Mouse (Mus musculus) embryonic facial prominence, embryonic 14.5 days (tissue): ENCODE measurements around the gene Pgbd1. TPM values are rescaled to one million over a fixed set of nuclear protein-coding genes. Genes with fewer than 3 reads are reported as not detected.

Experiments used
- ATAC-seq: fragments of 200-750 bp; cut with Nextera tagmentation; 2 replicates; pipeline ENCODE4 v1.8.0; 2017; ENCODE audit warnings: low read depth, moderate number of reproducible peaks, moderate TSS enrichment
- DNase-seq: peaks from one replicate; pipeline ENCODE4 v3.0.0-alpha.2; 2015; ENCODE audit warnings: low spot score
- H3K27ac ChIP-seq: fragments of 300-500 bp; sonication (generic); replicated peaks from 2 replicates; pipeline ENCODE4 v1.5.1; 2014; ENCODE audit warnings: low read depth, mild to moderate bottlenecking, low read length, moderate library complexity
- H3K27me3 ChIP-seq: fragments of 300-500 bp; sonication (generic); replicated peaks from 2 replicates; pipeline ENCODE4 v1.6.1; 2014; ENCODE audit warnings: low read length; ENCODE audit not compliant: control insufficient read depth, insufficient read depth
- H3K36me3 ChIP-seq: fragments of 300-500 bp; sonication (generic); 2 replicates; pipeline ENCODE4 v1.6.1; 2014; ENCODE audit warnings: low read length, mixed read lengths; ENCODE audit not compliant: control insufficient read depth, insufficient read depth
- H3K4me1 ChIP-seq: fragments of 300-500 bp; sonication (generic); 2 replicates; pipeline ENCODE4 v1.6.1; 2014; ENCODE audit warnings: antibody characterized with exemption, low read length; ENCODE audit not compliant: control insufficient read depth, insufficient read depth
- H3K4me2 ChIP-seq: fragments of 300-500 bp; sonication (generic); 2 replicates; pipeline ENCODE4 v1.6.1; 2014; ENCODE audit warnings: low read depth, mild to moderate bottlenecking, low read length, moderate library complexity, mixed read lengths
- H3K4me3 ChIP-seq: fragments of 300-500 bp; sonication (generic); 2 replicates; pipeline ENCODE4 v1.5.1; 2014; ENCODE audit warnings: low read depth, mild to moderate bottlenecking, low read length
- H3K9ac ChIP-seq: fragments of 300-500 bp; sonication (generic); 2 replicates; pipeline ENCODE4 v1.6.1; 2014; ENCODE audit warnings: low read depth, mild to moderate bottlenecking, low read length, moderate library complexity, mixed read lengths
- H3K9me3 ChIP-seq: fragments of 300-500 bp; sonication (generic); 2 replicates; pipeline ENCODE4 v1.6.1; 2016; ENCODE audit warnings: low read length; ENCODE audit not compliant: control insufficient read depth
- WGBS: fragments of 180-500 bp; shearing (Covaris S2); extraction: QIAGEN DNeasy Blood & Tissue Kit; methylation state at CpG from one replicate; pipeline ENCODE4 v1.1.7; 2014; 5-methylcytosine and 5-hydroxymethylcytosine counted together
- polyA plus RNA-seq: library from polyadenylated mRNA; unstranded; fragments of >200 nt; fragmentation: Nextera tagmentation; extraction: Ambion mirVana; gene quantifications from 2 replicates; pipeline ENCODE4 v1.2.1, GENCODE M21; 2014

The Pgbd1 gene
- polyA plus RNA-seq, 1 experiment from 2014 or later = 2.5 TPM

- H3K4me1 ChIP-seq = peaks cover 6% of the 10 kb centered on the region
- H3K36me3 ChIP-seq = no peaks in the 10 kb centered on the region
- no peaks in the 10 kb centered on the region for H3K9me3 ChIP-seq
- peak overlapping the region; percentile 81 for H3K9ac ChIP-seq
- no peak for DNase-seq
- H3K4me2 ChIP-seq = peak overlapping the region; percentile 76
- H3K4me3 ChIP-seq = peak overlapping the region; percentile 50
- peak overlapping the region; percentile 87 for H3K27ac ChIP-seq
- no peak for ATAC-seq
- WGBS = 51% methylated on average over 11 of the region's 11 CpGs
- H3K27me3 ChIP-seq = no peaks in the 10 kb centered on the region
Measured at GRCm38 (mm10) chr13:21408805-21409459, 31.9 kb downstream of the Pgbd1 start.

- H3K27me3 ChIP-seq = no peaks in the 10 kb centered on the region
- 4% methylated on average over 27 of the region's 27 CpGs for WGBS
- no peaks in the 10 kb centered on the region for H3K36me3 ChIP-seq
- peak overlapping the region; percentile 87 for H3K27ac ChIP-seq
- DNase-seq = peak; percentile 96
- H3K9me3 ChIP-seq = no peaks in the 10 kb centered on the region
- peak overlapping the region; percentile 76 for H3K4me2 ChIP-seq
- peak overlapping the region; percentile 81 for H3K9ac ChIP-seq
- ATAC-seq = peak; percentile 97
- H3K4me3 ChIP-seq = peak overlapping the region; percentile 50
- H3K4me1 ChIP-seq = peaks cover 6% of the 10 kb centered on the region
Measured at GRCm38 (mm10) chr13:21407969-21408804, 32.7 kb downstream of the Pgbd1 start.

GRCm38 (mm10) chr13:21407341-21407740, 33.5 kb downstream of the Pgbd1 start:
- H3K9me3 ChIP-seq = no peaks in the 10 kb centered on the region
- 76% methylated on average over 11 of the region's 11 CpGs for WGBS
- no peak for DNase-seq
- peak overlapping the region; percentile 50; the same call in 1 of the 2 replicates for H3K4me3 ChIP-seq
- no peaks in the 10 kb centered on the region for H3K27me3 ChIP-seq
- peak overlapping the region; percentile 81; the same call in 1 of the 2 replicates for H3K9ac ChIP-seq
- no peak overlapping the region for H3K27ac ChIP-seq
- peaks cover 6% of the 10 kb centered on the region for H3K4me1 ChIP-seq
- ATAC-seq = no peak
- H3K4me2 ChIP-seq = peak overlapping the region; percentile 76
- no peaks in the 10 kb centered on the region for H3K36me3 ChIP-seq

DNA sequence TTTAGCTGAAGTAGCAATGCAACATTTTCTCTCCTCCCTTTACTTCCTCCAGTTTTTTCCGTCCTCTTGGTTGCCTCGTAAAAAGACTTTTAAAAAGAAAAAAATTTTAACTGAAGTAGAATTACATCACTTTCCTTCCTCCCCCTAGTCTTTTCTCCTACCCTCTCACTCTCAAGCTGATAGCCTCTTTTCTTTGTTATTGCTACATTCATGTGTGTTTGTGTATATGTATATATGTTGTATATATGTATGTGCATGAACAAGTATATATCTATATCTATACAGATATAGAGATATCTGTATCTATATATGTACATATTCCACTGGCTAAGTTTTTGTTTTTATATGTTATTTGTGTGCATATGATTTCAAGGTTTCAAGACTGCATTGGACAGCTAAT, 38.0 kb downstream of the Pgbd1 start:
- no peaks in the 10 kb centered on the region for H3K9me3 ChIP-seq
- H3K4me1 ChIP-seq = peaks cover 16% of the 10 kb centered on the region
- H3K36me3 ChIP-seq = peaks cover 14% of the 10 kb centered on the region; the same call in 1 of the 2 replicates
- WGBS = 0% methylated on average over 2 of the region's 2 CpGs
- H3K4me3 ChIP-seq = peak overlapping the region; percentile 74
- peak overlapping the region; percentile 55 for H3K4me2 ChIP-seq
- DNase-seq (no peak), ATAC-seq (peak; percentile 56)
- H3K27ac ChIP-seq = peak overlapping the region; percentile 63; the same call in 1 of the 2 replicates
- no peaks in the 10 kb centered on the region for H3K27me3 ChIP-seq
- peak overlapping the region; percentile 89 for H3K9ac ChIP-seq

DNA sequence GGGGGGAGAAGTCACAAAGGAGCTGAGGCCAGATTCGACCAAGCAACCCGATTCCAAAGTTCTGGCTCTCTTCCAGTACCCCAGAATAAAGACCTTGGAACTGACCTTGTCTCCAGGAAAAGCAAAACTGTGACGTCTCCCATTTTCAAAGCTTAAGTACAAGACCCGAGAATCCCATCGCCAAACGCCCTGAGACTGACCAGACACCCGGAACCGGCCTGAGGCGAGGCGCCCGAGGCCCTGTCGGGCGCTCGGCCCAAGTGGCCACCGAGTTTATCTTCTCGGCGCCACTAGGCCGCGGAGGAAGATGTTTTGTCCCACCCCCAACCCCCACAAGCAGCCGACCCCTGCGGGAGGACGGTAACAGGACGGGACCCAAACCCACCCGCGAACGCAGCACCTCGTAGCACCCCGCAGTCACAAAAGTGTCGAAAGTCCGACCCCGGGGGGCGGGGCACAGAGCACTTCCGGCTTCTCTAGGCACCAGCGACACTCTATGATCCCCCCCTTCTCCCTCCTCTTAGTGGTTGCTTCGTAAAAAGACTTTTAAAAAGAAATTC, 38.5 kb downstream of the Pgbd1 start, which contains the start of gene Zkscan3:
Gene Zkscan3 (minus strand): TSS at position 469 of the 560 bp plus-strand sequence.
- under 1% methylated on average over 35 of the region's 35 CpGs for WGBS
- no peaks in the 10 kb centered on the region for H3K27me3 ChIP-seq
- H3K36me3 ChIP-seq = peaks cover 18% of the 10 kb centered on the region; the same call in 1 of the 2 replicates
- H3K4me1 ChIP-seq = peaks cover 11% of the 10 kb centered on the region
- peak within 1 kb of the TSS; percentile 89 for H3K9ac ChIP-seq
- H3K27ac ChIP-seq = peak within 1 kb of the TSS; percentile 63; the same call in 1 of the 2 replicates
- peak; percentile 96 for ATAC-seq
- H3K4me2 ChIP-seq = peak within 1 kb of the TSS; percentile 55
- peak; percentile 92 for DNase-seq
- H3K9me3 ChIP-seq = no peaks in the 10 kb centered on the region
- peak within 1 kb of the TSS; percentile 74 for H3K4me3 ChIP-seq

DNA sequence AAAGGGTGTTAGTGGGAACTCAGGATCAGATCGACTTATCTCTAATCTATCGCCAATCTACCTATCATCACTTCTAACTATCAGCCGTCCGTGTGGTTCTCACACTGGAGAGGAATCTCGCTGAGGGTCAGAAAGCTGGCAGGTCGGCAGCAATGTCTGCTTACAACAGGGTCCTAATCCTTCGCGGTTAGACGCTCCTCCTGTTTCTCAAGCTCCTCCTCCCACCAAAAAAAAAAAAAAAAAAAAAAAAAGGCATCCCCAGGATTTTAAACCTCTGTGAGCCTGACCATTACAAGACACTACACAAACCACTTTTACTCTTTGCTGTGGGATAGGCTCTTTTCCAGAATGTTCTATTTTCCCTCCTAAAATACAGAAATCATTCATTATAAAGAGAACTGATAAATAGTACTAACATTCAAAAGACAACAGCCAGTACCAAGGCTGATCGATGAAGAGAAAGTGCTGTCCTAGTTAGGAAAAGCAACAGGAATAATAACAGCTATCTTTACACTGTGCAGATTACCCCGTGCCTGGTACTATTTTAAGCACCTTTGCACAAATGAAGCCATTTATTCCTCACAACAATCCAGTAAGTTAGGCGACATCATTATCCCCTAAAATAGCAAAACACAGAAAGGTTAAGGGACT, 39.1 kb downstream of the Pgbd1 start:
- H3K9ac ChIP-seq = peak overlapping the region; percentile 89
- H3K4me2 ChIP-seq = peak overlapping the region; percentile 55
- no peaks in the 10 kb centered on the region for H3K27me3 ChIP-seq
- WGBS = 12% methylated on average over 12 of the region's 12 CpGs
- peak overlapping the region; percentile 63; the same call in 1 of the 2 replicates for H3K27ac ChIP-seq
- H3K9me3 ChIP-seq = no peaks in the 10 kb centered on the region
- ATAC-seq (0 out of 2 replicates have a peak, but pooled peaks have one; percentile 2), DNase-seq (peak; percentile 17)
- H3K4me1 ChIP-seq = peaks cover 10% of the 10 kb centered on the region; the same call in 1 of the 2 replicates
- H3K36me3 ChIP-seq = peaks cover 22% of the 10 kb centered on the region; the same call in 1 of the 2 replicates
- peak overlapping the region; percentile 74 for H3K4me3 ChIP-seq

DNA sequence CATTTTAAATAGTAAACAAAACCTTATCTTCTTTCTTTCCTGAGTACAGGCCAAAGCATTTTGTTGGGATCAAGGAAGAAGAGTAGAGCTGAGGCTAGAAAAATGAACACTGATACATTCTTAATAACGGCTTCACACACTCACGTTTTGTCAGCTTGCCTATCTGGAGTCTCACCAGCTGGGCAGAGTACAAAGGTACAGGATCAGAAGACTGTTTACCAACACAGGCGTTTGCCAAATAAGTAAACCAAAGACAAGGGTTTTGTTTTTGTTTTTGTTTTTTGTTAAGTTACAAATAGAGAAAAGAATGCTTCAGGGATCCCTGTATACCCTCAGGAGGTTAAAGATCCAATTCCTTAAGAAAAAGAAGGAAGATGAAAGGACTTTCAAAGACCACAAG, 39.7 kb downstream of the Pgbd1 start:
- ATAC-seq (no peak), DNase-seq (no peak)
- peak overlapping the region; percentile 55 for H3K4me2 ChIP-seq
- 82% methylated on average over 3 of the region's 3 CpGs for WGBS
- peak overlapping the region; percentile 74 for H3K4me3 ChIP-seq
- peak overlapping the region; percentile 89; the same call in 1 of the 2 replicates for H3K9ac ChIP-seq
- H3K27me3 ChIP-seq = no peaks in the 10 kb centered on the region
- H3K9me3 ChIP-seq = no peaks in the 10 kb centered on the region
- H3K36me3 ChIP-seq = peaks cover 27% of the 10 kb centered on the region; the same call in 1 of the 2 replicates
- no peak overlapping the region for H3K27ac ChIP-seq
- peaks cover 10% of the 10 kb centered on the region; the same call in 1 of the 2 replicates for H3K4me1 ChIP-seq

DNA sequence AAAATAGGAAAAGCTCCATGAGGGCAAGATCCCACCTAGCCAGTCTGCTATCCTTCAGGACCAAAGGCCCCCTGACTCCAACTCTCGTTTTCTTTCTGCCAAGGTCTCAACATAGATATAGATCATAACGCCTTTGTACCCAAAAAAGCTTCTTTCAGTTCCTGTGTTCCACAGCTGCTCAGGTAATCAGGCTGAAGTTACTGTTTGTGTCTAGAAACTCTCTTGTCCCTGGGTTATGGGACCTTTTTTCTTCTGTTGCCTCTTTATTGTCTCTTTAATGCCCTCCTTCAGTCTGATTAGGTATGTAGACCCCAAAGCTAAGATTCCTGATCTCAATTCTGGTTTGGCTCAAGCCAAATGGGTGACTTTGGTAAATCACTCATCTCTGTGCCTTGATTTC, 43.4 kb downstream of the Pgbd1 start:
- no peak overlapping the region for H3K27ac ChIP-seq
- H3K36me3 ChIP-seq = peaks cover 59% of the 10 kb centered on the region
- H3K4me1 ChIP-seq = peaks cover 10% of the 10 kb centered on the region; the same call in 1 of the 2 replicates
- no peak for DNase-seq
- no peak for ATAC-seq
- no peak overlapping the region for H3K4me2 ChIP-seq
- no peaks in the 10 kb centered on the region for H3K9me3 ChIP-seq
- WGBS = 84% methylated on average over 2 of the region's 2 CpGs
- H3K4me3 ChIP-seq = no peak overlapping the region
- H3K9ac ChIP-seq = no peak overlapping the region
- H3K27me3 ChIP-seq = no peaks in the 10 kb centered on the region
